Mouse (Mus musculus) ovary, postnatal 36 days (tissue): Measurements from ENCODE around the gene Hs3st1.

Source experiments
- DNase-seq: peaks from one replicate; pipeline ENCODE4 v3.0.0; 2022; ENCODE audit warnings: low spot score, mixed read lengths

The Hs3st1 gene

DNA sequence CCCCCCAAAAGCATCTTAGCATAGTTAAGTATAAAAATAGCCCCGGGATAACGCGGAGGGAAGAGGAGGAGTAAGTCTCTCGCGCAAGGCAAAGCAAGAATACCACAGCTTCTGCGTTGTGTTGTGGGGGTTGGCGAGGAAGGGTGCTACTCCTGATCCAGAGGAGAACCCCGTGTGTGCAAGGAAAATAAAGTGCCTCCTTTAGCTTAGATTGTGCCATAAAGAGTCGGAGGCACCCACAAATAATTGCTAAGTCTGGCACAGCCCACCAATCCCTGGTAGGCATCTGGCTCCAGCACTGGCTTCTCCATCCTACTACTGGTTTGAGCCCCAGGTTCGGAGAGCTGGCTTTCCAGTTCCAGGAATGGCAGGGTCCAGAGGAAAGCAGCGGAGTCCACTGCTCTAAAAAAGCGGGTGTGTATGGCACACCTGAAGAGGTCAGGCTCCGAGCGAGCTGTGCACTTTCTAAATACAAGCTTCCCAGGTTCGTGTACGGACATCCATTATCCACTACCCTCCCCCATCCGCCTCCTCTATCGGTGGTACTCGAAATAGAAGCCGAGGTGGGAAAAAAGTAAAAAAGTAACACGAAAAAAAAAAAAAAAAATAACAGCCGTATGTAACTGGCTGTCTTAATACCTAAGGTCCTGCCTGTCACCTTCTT is 111.9 kb downstream of the Hs3st1 start:
- DNase-seq = no peak

DNA sequence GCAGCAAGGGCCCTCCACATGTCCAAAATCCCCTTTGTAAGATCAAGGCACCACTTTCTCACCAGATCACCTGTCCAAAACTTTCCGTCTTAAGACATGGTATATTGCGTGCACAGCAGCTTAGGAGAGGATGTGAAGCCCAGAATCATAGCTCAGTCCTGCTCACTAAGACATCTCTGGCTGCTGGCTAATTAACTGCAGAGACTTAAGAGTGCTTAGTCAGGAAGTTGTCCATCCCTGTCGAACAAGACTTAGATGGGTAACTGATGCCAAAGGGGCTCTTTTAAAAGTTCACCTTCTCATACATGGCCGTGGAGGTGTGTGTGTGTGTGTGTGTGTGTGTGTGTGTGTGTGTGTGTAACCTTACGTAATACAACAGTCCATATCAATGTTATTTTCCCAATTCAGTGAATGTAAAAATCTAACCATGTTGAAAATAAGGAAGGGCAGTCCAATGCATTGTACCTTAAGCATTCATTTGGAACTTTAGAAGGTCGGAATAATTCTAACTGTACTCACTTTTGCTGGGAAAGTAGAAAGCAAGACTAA is 113.0 kb downstream of the Hs3st1 start:
- DNase-seq = no peak

- DNase-seq = peak; percentile 58
Observed at GRCm38 (mm10) chr5:39639438-39640177, 115.7 kb downstream of the Hs3st1 start.

GRCm38 (mm10) chr5:39638926-39639325 is 116.3 kb downstream of the Hs3st1 start:
- DNase-seq = no peak

DNA sequence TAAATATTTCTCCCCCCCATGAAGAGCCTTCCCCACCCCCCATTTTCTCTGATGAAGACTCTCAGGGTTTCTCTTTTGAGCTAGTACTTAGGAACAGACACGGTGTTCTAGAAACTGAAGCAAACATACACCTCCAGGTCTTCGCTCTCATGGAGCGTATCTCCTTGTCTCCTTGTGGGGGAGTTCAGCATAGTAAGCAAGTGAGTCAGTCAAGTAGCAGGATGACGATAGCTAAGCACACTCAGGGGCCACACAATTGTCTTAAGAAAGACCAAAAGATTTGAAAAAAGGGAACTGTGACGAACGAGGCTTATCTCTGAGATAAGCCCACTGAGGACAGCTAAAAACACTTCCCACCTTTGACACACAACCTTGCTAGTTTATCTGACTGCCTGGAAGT is 117.4 kb downstream of the Hs3st1 start:
- DNase-seq = no peak

DNA sequence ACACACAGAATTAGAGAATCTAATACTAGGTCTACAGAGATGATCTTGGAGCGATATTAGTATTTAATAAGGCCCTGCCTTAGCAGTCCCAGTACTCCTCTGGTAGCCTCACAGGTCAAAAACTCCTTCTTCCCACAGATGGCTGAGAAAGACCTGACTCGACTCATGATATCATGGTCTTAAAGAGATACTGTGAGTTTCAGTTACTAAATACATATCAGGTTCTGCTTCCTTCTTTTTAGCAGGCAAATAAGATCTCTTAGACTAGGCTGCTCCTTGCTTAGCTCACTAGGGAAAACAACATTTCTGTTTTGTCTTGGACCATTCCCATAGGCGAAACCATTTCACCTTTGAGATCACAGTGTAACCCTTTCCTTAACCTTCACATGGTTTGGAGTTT is 119.2 kb downstream of the Hs3st1 start:
- DNase-seq = no peak

DNA sequence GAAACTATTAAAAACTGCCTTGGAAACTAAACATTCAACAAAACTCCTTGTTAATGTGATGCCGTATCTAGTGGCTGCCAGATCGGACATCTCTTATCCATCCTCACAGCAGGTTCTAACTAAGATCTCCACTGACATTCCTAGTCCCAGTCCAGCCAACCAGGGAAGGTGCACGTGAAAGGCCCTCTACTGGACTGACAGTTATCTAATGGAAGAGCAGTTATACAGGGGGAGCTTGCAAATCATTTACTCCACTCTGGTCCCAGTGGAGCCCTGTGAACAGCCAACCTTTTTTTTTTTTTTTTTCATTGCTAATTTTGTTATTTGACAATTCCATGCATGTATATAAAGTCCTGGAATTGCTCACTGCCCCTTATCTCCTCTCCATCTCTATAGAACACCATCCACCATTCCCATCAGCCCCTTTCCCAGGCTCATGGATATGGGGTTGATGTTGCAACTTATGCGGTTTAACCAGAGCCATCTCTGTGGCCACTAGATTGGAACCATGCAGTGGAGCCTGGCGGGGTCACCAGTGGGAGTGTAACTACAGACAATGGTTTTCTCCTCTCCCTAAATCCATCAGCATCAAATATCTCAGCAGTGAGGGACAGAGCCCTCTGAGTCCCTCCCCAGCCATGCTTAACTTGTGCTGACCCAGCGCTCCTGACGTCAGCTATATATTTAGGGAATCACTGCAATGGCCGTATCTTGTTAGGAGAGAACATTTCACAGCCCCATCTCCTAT is 120.8 kb downstream of the Hs3st1 start:
- DNase-seq = no peak

DNA sequence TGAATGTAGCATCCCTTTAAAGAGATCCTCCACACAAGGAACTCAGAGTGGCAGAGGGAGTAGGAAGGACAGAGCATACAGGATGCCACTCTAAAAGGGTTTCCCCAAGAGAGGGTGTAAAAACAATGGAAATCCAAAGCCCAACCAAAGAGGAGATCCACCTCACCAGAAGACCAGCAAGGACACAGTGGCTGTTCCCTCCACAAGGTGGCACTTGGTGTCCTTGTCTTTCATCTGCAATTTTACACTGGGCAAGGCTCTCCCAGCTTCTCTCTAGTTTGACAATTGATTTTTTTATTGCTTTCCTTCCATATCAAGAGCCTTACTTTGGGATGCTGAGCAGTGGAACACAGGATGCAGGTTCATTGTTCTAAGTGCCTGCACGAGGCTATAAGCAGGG is 122.1 kb downstream of the Hs3st1 start:
- DNase-seq = no peak

- no peak for DNase-seq
Observed at GRCm38 (mm10) chr5:39630841-39631240, 124.4 kb downstream of the Hs3st1 start.

DNA sequence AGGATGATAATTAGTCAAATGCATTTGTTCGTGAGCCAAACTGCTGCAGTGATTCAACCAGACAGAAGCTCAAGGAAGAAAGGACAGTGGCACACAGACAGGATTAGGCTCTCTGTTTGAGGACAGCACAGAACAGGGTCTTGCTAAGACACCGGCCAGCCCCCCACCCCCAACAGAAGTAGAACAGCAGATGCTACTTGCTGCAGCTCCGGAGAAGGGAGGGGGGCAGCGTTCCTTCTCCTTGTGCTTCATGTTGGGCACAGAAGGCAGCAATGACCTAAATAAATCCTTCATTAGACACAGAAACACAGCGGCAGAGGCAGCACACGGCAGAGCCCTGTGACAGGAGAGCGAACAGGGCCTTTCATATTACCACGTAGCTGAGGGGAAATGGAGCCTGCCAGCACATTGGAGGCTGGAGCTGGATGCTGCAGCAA is 130.2 kb downstream of the Hs3st1 start:
- no peak for DNase-seq

DNA sequence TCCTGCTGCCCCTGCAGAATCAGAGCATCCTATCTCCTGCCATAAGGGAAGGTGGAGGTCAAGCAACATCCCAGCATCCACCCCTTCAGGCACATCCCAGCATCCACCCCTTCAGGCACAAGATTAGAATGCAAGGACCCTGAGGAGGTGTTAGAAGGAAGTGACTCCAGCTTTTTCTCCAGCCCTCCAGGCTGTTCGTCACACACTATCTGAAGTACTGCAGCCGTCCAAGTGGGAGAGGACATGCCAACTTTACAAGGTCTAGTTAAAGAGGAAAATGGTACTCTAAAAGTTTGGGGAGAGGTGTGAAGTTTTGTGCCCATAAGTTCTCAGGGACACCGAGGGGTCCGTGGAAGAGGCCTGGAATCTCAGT is 131.1 kb downstream of the Hs3st1 start:
- no peak for DNase-seq

DNA sequence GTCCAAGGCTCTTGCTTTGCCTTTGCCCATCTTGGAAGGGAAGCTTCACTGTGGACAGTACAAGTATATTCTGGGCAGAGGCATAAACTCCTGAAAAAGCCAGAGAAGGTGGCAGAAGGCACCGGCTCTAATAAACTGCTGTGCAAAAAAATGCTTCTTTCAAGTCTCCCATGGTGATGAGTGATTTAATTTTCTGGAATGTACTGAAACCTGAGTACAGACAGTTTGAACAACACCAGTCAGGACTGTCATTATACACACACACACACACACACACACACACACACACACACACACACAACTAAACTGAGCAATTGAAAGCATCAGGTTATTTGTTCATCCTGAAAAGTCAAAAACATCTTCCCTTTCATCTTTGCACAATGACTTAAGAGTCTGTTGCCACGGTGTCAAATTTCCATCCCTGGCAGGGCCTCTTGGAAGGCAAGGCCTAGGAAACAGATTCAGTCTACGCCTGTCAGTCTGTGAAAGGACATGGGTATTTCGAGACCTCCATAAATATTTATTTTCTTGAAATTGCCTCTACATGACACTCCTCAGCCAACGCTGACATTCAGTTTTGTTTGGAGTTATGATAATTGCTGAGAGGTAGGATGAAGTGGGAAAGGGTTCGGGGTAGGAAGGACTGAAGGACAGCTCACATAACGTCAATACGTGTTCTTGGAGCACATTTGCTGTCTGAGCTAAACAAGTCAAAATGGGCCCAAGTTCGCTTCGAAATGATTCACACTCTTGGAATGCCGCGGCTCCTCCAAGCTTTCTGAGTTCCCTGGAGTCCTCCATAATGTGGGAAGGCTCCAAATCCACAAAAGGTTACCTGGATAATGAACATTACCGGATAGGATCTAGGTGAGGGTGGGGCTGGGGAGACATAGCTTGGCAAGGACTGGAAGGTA is 131.7 kb downstream of the Hs3st1 start:
- DNase-seq = no peak

GRCm38 (mm10) chr5:39620206-39620866 is 134.9 kb downstream of the Hs3st1 start:
- peak; percentile 45 for DNase-seq

GRCm38 (mm10) chr5:39617354-39617977 is 137.8 kb downstream of the Hs3st1 start:
- DNase-seq = no peak

GRCm38 (mm10) chr5:39615202-39615601 is 140.1 kb downstream of the Hs3st1 start:
- DNase-seq = no peak

DNA sequence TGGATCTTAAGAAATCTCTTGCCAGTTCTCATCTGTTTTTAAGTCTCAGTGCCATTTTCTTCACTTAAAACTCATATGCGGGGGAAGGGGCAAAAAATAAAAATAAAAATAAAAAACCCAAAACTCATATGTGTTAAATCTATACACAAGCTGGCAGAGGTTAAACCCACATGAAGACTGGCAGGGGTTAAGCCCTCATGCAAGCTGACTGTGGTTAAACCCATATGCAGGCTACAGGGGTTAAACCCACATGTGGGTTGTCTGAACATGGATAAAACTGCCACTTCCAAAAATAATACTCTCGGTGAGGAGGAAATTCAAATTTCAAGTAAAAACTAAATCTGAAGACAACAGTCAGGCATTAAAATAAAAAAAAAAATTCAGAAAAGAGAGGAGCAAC is 141.7 kb downstream of the Hs3st1 start:
- DNase-seq = no peak

DNA sequence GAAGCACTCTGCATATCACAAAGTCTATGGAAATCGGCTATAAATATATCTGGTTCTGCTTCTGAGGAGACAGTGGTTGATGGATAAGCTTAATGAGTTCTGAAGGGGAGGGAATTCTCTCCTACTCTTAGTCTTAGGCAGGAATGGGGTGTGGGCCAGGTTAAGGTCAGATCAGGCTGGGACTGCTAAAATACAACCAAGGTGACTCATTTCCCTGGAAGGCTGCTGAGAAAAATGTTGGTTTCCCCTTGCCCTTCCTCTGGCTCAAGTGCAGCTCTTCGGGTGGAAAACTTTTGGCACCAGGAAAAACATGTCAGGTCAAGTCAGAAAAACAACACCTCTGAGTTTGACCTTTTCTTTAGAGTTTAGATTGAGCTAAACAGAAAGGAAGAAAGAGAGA is 143.0 kb downstream of the Hs3st1 start:
- DNase-seq = no peak

GRCm38 (mm10) chr5:39608260-39608659 is 147.0 kb downstream of the Hs3st1 start:
- no peak for DNase-seq

DNA sequence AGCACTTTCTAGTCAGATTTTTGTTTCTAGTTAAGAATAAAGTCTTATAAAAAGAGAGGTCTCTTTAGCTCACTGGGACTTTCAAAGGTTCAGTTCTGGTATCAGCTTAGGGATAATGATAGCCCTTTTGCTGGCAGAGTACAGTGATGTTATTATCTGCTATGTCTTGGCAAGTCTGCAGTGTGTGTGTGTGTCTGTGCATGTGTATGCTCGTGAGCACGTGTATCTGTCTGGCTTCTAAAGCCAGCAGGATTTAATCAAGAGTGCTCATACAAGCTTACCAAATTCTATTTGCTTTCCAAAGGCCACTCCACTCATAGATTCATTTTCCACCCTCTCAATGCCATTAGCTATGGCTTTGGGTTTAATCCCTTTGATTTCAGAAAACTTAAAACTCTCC is 160.5 kb downstream of the Hs3st1 start:
- DNase-seq = no peak
